Mouse (Mus musculus) liver, postnatal 0 days (tissue): ENCODE measurements around the gene Szrd1.

Experiments
- CTCF ChIP-seq: sonication (generic); IDR thresholded peaks from 2 replicates; pipeline ENCODE4 v1.5.1; 2016; ENCODE audit warnings: antibody characterized with exemption, low read depth
- EP300 ChIP-seq: IDR thresholded peaks from 2 replicates; pipeline ENCODE4 v1.6.1; 2016; ENCODE audit warnings: antibody characterized with exemption, low read depth, mild to moderate bottlenecking

- TF ChIP-seq EP300, result no peak
- peak; percentile 96 for TF ChIP-seq CTCF
Measured at GRCm38 (mm10) chr4:141069731-141070130, 69.8 kb downstream of the Szrd1 start.
